Mouse (Mus musculus): Measurements from ENCODE around the gene Soat2. TPM values are rescaled to one million over a fixed set of nuclear protein-coding genes. Genes with fewer than 3 reads are reported as not detected.

Gene Soat2
- total and polyA plus RNA-seq, 3 experiments: 0.28 to 10.4 (median 0.56) TPM

GRCm38 (mm10) chr15:102146882-102147281 lies 3.4 kb upstream of the Soat2 start:
- dilution Hi-C loops (cut with MboI; ENCODE audit: extremely low pct_ligation_motif_present, extremely low pct_unique_long_range_greater_than_20kb, low sequenced_read_pairs) (no loop called here), in situ Hi-C loops (cut with MboI; ENCODE audit: low pct_ligation_motif_present, low pct_unique_long_range_greater_than_20kb, low sequenced_read_pairs) (no loop called here)
- H3K4me1 ChIP-seq (ENCODE audit: control insufficient read depth in 1 of 2, insufficient read depth in 2 of 2): peaks cover 19 to 42% of the 10 kb centered on the region in 2 experiments
- no peaks in the 10 kb centered on the region for H3K9me3 ChIP-seq (replicated peaks; ENCODE audit: low read length)
- no peak overlapping the region for H3K9ac ChIP-seq (ENCODE audit: insufficient read depth, low read depth)
- no peak overlapping the region for H3K27ac ChIP-seq (ENCODE audit: insufficient read depth, low read depth)
- no peaks in the 10 kb centered on the region for H3K36me3 ChIP-seq (replicated peaks in 1 of 2; ENCODE audit: control insufficient read depth in 1 of 2, insufficient read depth in 1 of 2, low read length in 1 of 2)
- no peaks in the 10 kb centered on the region for H3K79me2 ChIP-seq (replicated peaks; ENCODE audit: control insufficient read depth, extremely low read depth, insufficient read depth, poor library complexity, severe bottlenecking)
- H3K4me2 ChIP-seq (ENCODE audit: insufficient read depth, low read depth, poor library complexity, severe bottlenecking): no peak overlapping the region
- H3K27me3 ChIP-seq (replicated peaks): peaks cover 27% of the 10 kb centered on the region
- TF ChIP-seq ZMIZ1 (IDR thresholded peaks at IDR 0.05; ENCODE audit: low read depth, low read length): no peak
- no peak for TF ChIP-seq ELF1 (IDR thresholded peaks at IDR 0.05; ENCODE audit: low read depth, low read length)
- TF ChIP-seq GABPA (IDR thresholded peaks at IDR 0.05; ENCODE audit: insufficient replicate concordance, low read depth, low read length): no peak
- no peak for TF ChIP-seq JUND (conservative IDR thresholded peaks at IDR 0.05; ENCODE audit: low read depth, low read length)
- no peak for TF ChIP-seq MAFK (IDR thresholded peaks at IDR 0.05; ENCODE audit: insufficient replicate concordance, low read length)
- peak; percentile 85 to 93 for TF ChIP-seq CTCF (conservative IDR thresholded peaks at IDR 0.05 in 1 of 2, IDR thresholded peaks at IDR 0.05 in 1 of 2; ENCODE audit: low read depth in 2 of 2, low read length in 2 of 2)
- no peak for TF ChIP-seq UBTF (IDR thresholded peaks at IDR 0.05; ENCODE audit: low read depth, low read length)
- TF ChIP-seq POLR2AphosphoS2 (IDR thresholded peaks at IDR 0.05; ENCODE audit: low read depth, low read length): no peak
- no peak for TF ChIP-seq SIN3A (IDR thresholded peaks at IDR 0.05; ENCODE audit: low read length)
- TF ChIP-seq MAZ (IDR thresholded peaks at IDR 0.05; ENCODE audit: low read depth, low read length): 0 out of 2 replicates have a peak, but pooled peaks have one; percentile 33
- TF ChIP-seq KAT2A (IDR thresholded peaks at IDR 0.05; ENCODE audit: insufficient replicate concordance, low read length): no peak
- TF ChIP-seq ZNF384 (IDR thresholded peaks at IDR 0.05; ENCODE audit: low read depth, low read length): no peak
- no peak for TF ChIP-seq TCF12 (IDR thresholded peaks at IDR 0.05; ENCODE audit: low read depth, low read length)
- no peak for TF ChIP-seq USF2 (conservative IDR thresholded peaks at IDR 0.05; ENCODE audit: low read depth, low read length)
- no peak for TF ChIP-seq TBP (conservative IDR thresholded peaks at IDR 0.05; ENCODE audit: low read depth, low read length)
- TF ChIP-seq SMC3 (IDR thresholded peaks at IDR 0.05; ENCODE audit: low read depth, low read length): peak; percentile 69
- TF ChIP-seq EP300 (IDR thresholded peaks at IDR 0.05; ENCODE audit: low read length): no peak
- TF ChIP-seq HCFC1 (IDR thresholded peaks at IDR 0.05; ENCODE audit: low read depth, low read length): no peak
- TF ChIP-seq RCOR1 (conservative IDR thresholded peaks at IDR 0.05; ENCODE audit: low read depth, low read length): no peak
- TF ChIP-seq RAD21 (IDR thresholded peaks at IDR 0.05; ENCODE audit: low read depth, low read length): peak; percentile 78
- TF ChIP-seq ZC3H11A (IDR thresholded peaks at IDR 0.05; ENCODE audit: low read depth, low read length): peak; percentile 22; the same call in 1 of the 2 replicates
- 0 out of 2 replicates have a peak, but pooled peaks have one; percentile 24 for TF ChIP-seq BHLHE40 (IDR thresholded peaks at IDR 0.05; ENCODE audit: low read depth, low read length)
- peak; percentile 23; the same call in 1 of the 2 replicates for TF ChIP-seq IRF4 (IDR thresholded peaks at IDR 0.05; ENCODE audit: low read depth, low read length)
- no peak for TF ChIP-seq MAX (IDR thresholded peaks at IDR 0.05; ENCODE audit: low read length)
- no peak for TF ChIP-seq USF1 (IDR thresholded peaks at IDR 0.05; ENCODE audit: low read depth, low read length)
- no peak for TF ChIP-seq MEF2A (IDR thresholded peaks at IDR 0.05; ENCODE audit: borderline replicate concordance, low read depth, low read length)
- no peak for TF ChIP-seq E2F4 (IDR thresholded peaks at IDR 0.05; ENCODE audit: insufficient replicate concordance, low read depth, low read length)
- TF ChIP-seq NRF1 (IDR thresholded peaks at IDR 0.05; ENCODE audit: low read depth, low read length): no peak
- TF ChIP-seq CHD2 (IDR thresholded peaks at IDR 0.05; ENCODE audit: low read length): no peak
- no peak for TF ChIP-seq JUN (IDR thresholded peaks at IDR 0.05; ENCODE audit: insufficient read depth, low read depth, low read length)
- no peak for TF ChIP-seq PAX5 (IDR thresholded peaks at IDR 0.05; ENCODE audit: low read length)
- TF ChIP-seq ZKSCAN1 (IDR thresholded peaks at IDR 0.05; ENCODE audit: borderline replicate concordance, low read depth, low read length): no peak
- no peak for TF ChIP-seq ETS1 (conservative IDR thresholded peaks at IDR 0.05; ENCODE audit: low read depth, low read length)
- H3K4me3 ChIP-seq (replicated peaks in 1 of 3; ENCODE audit: low read depth in 2 of 3, low read length in 2 of 3, poor library complexity in 1 of 3): no peak overlapping the region
- DNase-seq (ENCODE audit: extremely low read depth): peak; percentile 50

Measured in CH12.LX (cell line).